Mouse (Mus musculus) liver, adult 2 months (tissue): Measurements from ENCODE around the gene Klhdc2.

ENCODE experiments used
- CTCF ChIP-seq: fragments of 200-500 bp; IDR thresholded peaks from 2 replicates; pipeline ENCODE4 v1.5.1; 2011; ENCODE audit warnings: low read depth, low read length, control low read depth
- POLR2A ChIP-seq: fragments of 200-500 bp; IDR thresholded peaks from 2 replicates; pipeline ENCODE4 v1.6.1; 2011; ENCODE audit warnings: low read length, control low read depth; ENCODE audit not compliant: insufficient read depth; ENCODE audit errors: extremely low read depth

DNA sequence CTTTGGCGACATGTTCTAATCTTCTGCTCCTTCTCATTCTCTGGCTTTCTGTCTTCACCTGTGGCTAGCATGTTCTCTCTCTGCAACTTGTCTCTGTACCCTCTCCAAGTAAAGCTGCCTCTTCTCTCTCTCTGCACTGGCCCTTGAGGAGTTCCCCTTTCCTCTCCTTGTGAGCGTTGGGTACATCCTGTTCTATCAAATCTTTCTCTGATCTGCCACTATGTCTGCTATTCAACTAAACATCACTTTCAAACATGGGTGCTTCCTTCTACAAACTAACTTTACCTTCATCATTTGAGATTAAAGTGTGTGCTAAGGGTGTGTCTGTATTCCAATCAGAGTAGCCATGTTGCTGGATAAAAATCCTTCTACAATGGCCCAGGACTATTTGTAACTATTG, 1.5 kb upstream of the Klhdc2 start:
- TF ChIP-seq POLR2A = no peak
- no peak for TF ChIP-seq CTCF
